Mouse (Mus musculus) lung, postnatal 4 days (tissue): ENCODE measurements around the gene Cmah.

Source experiments
- DNase-seq, 2 experiments: peaks; one replicate each; pipeline ENCODE4 v3.0.0; 2021

Cmah gene

GRCm38 (mm10) chr13:24519976-24520647 is 192.9 kb downstream of the Cmah start:
- DNase-seq, result no peak

GRCm38 (mm10) chr13:24520796-24521195 is 193.6 kb downstream of the Cmah start:
- no peak for DNase-seq

- DNase-seq, result peak; percentile 34 to 53
These were observed 194.5 kb downstream of the Cmah start for GRCm38 (mm10) chr13:24521446-24522342.

GRCm38 (mm10) chr13:24522343-24522837 is 195.2 kb downstream of the Cmah start:
- DNase-seq, result no peak

- DNase-seq, result no peak
These were observed 196.5 kb downstream of the Cmah start for GRCm38 (mm10) chr13:24523587-24524221.

- DNase-seq, result no peak
These were observed 197.3 kb downstream of the Cmah start for GRCm38 (mm10) chr13:24524468-24524867.

GRCm38 (mm10) chr13:24525551-24525950 is 198.3 kb downstream of the Cmah start:
- no peak for DNase-seq

GRCm38 (mm10) chr13:24526916-24527315 is 199.7 kb downstream of the Cmah start:
- no peak for DNase-seq
